Mouse (Mus musculus): ENCODE measurements around the gene Gpr65. TPM values are rescaled to one million over a fixed set of nuclear protein-coding genes. Genes with fewer than 3 reads are reported as not detected.

Gpr65 gene
- polyA plus RNA-seq, 1 experiment from 2014 or later = 1.7 TPM

- Histone ChIP-seq H3K27me3 (no peaks in the 10 kb centered on the region), H3K4me3 (peak within 1 kb of the TSS; percentile 78), H3K27ac (peak within 1 kb of the TSS; percentile 91), H3K9me3 (no peaks in the 10 kb centered on the region), H3K36me3 (no peaks in the 10 kb centered on the region), H3K9ac (peak within 1 kb of the TSS; percentile 93), H3K4me1 (peaks cover 4% of the 10 kb centered on the region; the same call in 1 of the 2 replicates), H3K4me2 (replicated peaks) (peak within 1 kb of the TSS; percentile 70)
- peak; percentile 93 for ATAC-seq (ENCODE audit: low FRiP score, low read depth)
- WGBS = under 1% methylated on average over 71 of the region's 76 CpGs
Observed at GRCm38 (mm10) chr12:98258845-98259517, 9.5 kb upstream of the Gpr65 start, which contains the start of gene Galc. Gene Galc (minus strand): TSS chr12:98259459.

DNA sequence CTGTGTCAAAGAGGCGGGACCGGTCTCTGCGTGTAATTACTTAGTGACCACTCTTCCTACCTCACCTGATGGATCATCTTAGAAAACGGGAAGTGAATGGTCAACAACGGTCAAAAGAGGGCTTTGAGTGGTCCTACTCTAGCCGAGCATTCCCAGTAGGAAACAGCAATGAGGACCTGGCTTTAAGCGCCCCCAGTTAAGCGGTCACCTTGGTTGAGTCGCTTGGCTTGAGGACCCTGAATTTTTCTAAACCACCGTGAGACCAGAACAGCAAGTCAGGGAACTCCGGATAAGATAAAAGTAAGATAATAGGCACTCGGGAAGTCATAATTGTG lies 8.9 kb upstream of the Gpr65 start:
- H3K27ac ChIP-seq = peak overlapping the region; percentile 91; the same call in 1 of the 2 replicates
- no peak for ATAC-seq (ENCODE audit: low FRiP score, low read depth)
- peak overlapping the region; percentile 78 for H3K4me3 ChIP-seq
- 5% methylated on average over 12 of the region's 12 CpGs for WGBS
- H3K27me3 ChIP-seq = no peaks in the 10 kb centered on the region
- no peaks in the 10 kb centered on the region for H3K36me3 ChIP-seq
- H3K4me1 ChIP-seq = peaks cover 4% of the 10 kb centered on the region; the same call in 1 of the 2 replicates
- H3K9ac ChIP-seq = peak overlapping the region; percentile 93
- peak overlapping the region; percentile 70 for H3K4me2 ChIP-seq (replicated peaks)
- no peaks in the 10 kb centered on the region for H3K9me3 ChIP-seq

DNA sequence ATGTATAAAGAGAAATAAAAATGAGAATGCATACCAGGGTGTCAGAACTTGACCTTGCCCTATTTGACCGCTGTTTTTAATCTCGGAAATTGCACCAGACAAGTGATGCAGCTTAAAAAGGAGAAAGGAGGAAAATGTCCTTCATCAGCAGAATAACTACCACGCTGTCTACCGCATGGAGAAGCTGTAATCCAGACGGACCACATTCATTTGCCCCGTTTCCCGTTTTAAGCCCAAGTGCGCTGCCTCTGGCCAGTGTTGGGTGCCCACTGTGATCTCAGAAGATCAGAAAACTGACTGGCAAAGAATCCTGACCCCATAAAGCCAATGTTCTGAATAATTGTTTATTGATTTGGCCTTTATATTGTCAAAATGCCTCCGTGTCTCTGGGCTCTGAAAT lies 2.7 kb upstream of the Gpr65 start:
- no peak overlapping the region for H3K27ac ChIP-seq
- H3K4me1 ChIP-seq = peaks cover 6% of the 10 kb centered on the region; the same call in 1 of the 2 replicates
- WGBS = 80% methylated on average over 9 of the region's 9 CpGs
- no peak overlapping the region for H3K9ac ChIP-seq
- no peaks in the 10 kb centered on the region for H3K36me3 ChIP-seq
- H3K9me3 ChIP-seq = no peaks in the 10 kb centered on the region
- no peak for ATAC-seq (ENCODE audit: low FRiP score, low read depth)
- H3K4me2 ChIP-seq (replicated peaks) = no peak overlapping the region
- no peaks in the 10 kb centered on the region for H3K27me3 ChIP-seq
- H3K4me3 ChIP-seq = no peak overlapping the region

DNA sequence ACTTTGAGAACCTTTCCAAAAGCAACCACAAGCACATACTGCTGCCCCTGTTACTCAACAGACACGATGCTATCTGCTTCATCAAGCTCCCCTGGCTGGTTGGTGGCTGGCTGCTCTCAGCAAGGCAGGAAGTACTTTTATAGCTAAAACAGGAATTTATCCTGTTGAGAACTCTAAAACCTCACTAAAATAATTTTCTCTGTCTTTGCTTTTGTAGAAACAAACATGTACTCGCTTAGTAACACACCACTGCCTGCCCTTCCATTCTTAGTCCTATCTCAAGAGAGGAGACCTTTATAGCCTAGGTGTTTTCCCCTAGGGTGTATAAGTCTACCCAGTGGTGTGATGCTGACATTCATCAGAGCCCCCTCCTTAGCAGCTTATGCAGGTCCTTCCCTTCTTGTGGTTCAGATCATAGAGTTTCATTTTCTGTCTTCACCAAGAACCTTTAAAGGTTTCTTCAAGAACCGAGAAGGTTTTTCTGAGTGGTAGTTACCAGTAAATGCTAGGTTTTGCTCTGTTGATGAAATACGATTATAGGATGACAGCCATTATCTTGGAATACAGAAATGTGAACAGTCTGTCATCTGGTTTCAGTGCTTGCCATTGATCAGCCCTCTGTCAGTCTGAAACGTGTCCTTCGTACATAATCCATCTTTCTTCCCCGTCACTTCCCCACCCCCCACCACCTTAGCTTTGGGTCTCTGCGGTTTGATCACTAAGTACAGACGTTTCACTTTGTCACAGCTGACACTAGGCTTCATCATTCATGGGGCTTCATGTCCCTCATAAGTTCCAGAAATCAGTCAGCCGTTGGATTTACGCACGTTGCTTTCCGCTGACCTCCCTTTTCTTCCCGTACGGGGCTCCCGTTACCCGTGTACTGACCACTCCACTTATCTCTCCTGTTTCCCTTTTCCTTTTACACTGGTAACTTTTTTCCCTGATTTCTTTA lies 1.6 kb downstream of the Gpr65 start:
- Histone ChIP-seq H3K36me3 (no peaks in the 10 kb centered on the region), H3K4me3 (no peak overlapping the region; the same call in 1 of the 2 replicates), H3K4me1 (peaks cover 6% of the 10 kb centered on the region; the same call in 1 of the 2 replicates), H3K27ac (no peak overlapping the region), H3K9ac (no peak overlapping the region), H3K27me3 (no peaks in the 10 kb centered on the region), H3K9me3 (no peaks in the 10 kb centered on the region), H3K4me2 (replicated peaks) (0 out of 2 replicates have a peak overlapping the region, but pooled peaks have one; percentile 32)
- WGBS = 55% methylated on average over 17 of the region's 17 CpGs
- ATAC-seq (ENCODE audit: low FRiP score, low read depth) = no peak

GRCm38 (mm10) chr12:98270810-98271566 lies 2.6 kb downstream of the Gpr65 start:
- no peaks in the 10 kb centered on the region for H3K36me3 ChIP-seq
- no peak overlapping the region for H3K4me3 ChIP-seq
- no peak overlapping the region for H3K9ac ChIP-seq
- no peaks in the 10 kb centered on the region for H3K9me3 ChIP-seq
- no peak overlapping the region for H3K27ac ChIP-seq
- no peaks in the 10 kb centered on the region for H3K27me3 ChIP-seq
- ATAC-seq (ENCODE audit: low FRiP score, low read depth) = no peak
- H3K4me2 ChIP-seq (replicated peaks) = no peak overlapping the region
- 61% methylated on average over 12 of the region's 12 CpGs for WGBS
- H3K4me1 ChIP-seq = peaks cover 6% of the 10 kb centered on the region; the same call in 1 of the 2 replicates

DNA sequence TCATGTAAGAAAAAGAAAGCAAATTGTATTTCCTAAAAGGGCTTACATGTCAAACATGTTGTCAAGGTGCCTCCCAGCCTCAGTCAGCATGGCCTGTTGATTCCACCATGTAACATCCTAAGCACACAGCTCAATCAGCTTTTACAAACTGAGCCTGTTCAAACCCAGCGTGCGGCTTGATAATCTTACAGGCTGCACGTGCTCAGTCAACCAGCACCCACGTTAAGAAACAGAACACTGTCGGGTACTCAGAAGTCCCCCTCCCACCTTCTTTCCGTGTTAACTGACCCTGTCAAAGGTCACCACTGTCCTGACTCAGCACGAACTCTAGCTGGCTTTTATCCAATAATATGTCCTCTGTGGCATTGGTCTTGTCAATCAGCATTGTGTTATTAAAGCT lies 4.0 kb downstream of the Gpr65 start:
- H3K27me3 ChIP-seq = no peaks in the 10 kb centered on the region
- H3K4me3 ChIP-seq = no peak overlapping the region
- peaks cover 6% of the 10 kb centered on the region; the same call in 1 of the 2 replicates for H3K4me1 ChIP-seq
- H3K27ac ChIP-seq = no peak overlapping the region
- ATAC-seq (ENCODE audit: low FRiP score, low read depth) = no peak
- no peak overlapping the region for H3K4me2 ChIP-seq (replicated peaks)
- H3K9me3 ChIP-seq = no peaks in the 10 kb centered on the region
- WGBS = 74% methylated on average over 7 of the region's 7 CpGs
- no peaks in the 10 kb centered on the region for H3K36me3 ChIP-seq
- no peak overlapping the region for H3K9ac ChIP-seq

- H3K27ac ChIP-seq = no peak overlapping the region
- WGBS = 32% methylated on average over 5 of the region's 5 CpGs
- no peaks in the 10 kb centered on the region for H3K36me3 ChIP-seq
- ATAC-seq (ENCODE audit: low FRiP score, low read depth) = no peak
- no peaks in the 10 kb centered on the region for H3K27me3 ChIP-seq
- 0 out of 2 replicates have a peak, but pooled peaks cover 6% of the 10 kb centered on the region for H3K4me1 ChIP-seq
- H3K9me3 ChIP-seq = no peaks in the 10 kb centered on the region
- no peak overlapping the region for H3K4me3 ChIP-seq
- no peak overlapping the region for H3K4me2 ChIP-seq (replicated peaks)
- H3K9ac ChIP-seq = no peak overlapping the region
Observed at GRCm38 (mm10) chr12:98280530-98280929, 12.1 kb downstream of the Gpr65 start.

DNA sequence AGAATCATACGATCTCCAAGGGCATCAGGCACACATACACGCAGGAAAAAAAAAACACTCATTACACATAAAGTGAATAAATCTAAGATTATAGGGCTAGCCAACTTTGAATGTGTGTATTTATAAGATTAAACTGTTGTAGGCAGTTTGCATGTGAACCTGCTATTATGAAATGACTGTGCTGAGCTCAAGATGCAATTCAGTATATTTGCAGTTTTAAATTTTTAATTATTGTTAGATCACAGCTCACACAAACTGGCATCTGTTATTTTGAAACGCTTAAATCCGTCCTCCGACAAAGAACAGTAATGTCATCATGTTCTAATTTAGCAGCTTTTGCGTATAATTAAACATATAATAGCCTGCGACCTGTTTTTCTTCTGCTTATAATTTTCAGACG lies 12.6 kb downstream of the Gpr65 start:
- Histone ChIP-seq H3K9me3 (no peaks in the 10 kb centered on the region), H3K27ac (no peak overlapping the region), H3K27me3 (no peaks in the 10 kb centered on the region), H3K36me3 (no peaks in the 10 kb centered on the region), H3K4me1 (0 out of 2 replicates have a peak, but pooled peaks cover 6% of the 10 kb centered on the region), H3K9ac (no peak overlapping the region), H3K4me3 (no peak overlapping the region), H3K4me2 (replicated peaks) (no peak overlapping the region)
- WGBS = 67% methylated on average over 8 of the region's 8 CpGs
- ATAC-seq (ENCODE audit: low FRiP score, low read depth) = no peak

GRCm38 (mm10) chr12:98282776-98283486 lies 14.5 kb downstream of the Gpr65 start:
- no peak overlapping the region for H3K4me2 ChIP-seq (replicated peaks)
- no peaks in the 10 kb centered on the region for H3K9me3 ChIP-seq
- no peaks in the 10 kb centered on the region for H3K27me3 ChIP-seq
- H3K36me3 ChIP-seq = no peaks in the 10 kb centered on the region
- no peak overlapping the region for H3K4me3 ChIP-seq
- H3K4me1 ChIP-seq = 0 out of 2 replicates have a peak, but pooled peaks cover 6% of the 10 kb centered on the region
- H3K27ac ChIP-seq = no peak overlapping the region
- ATAC-seq (ENCODE audit: low FRiP score, low read depth) = no peak
- 73% methylated on average over 14 of the region's 14 CpGs for WGBS
- no peak overlapping the region for H3K9ac ChIP-seq

- Histone ChIP-seq H3K4me2 (replicated peaks) (no peak overlapping the region), H3K4me3 (no peak overlapping the region), H3K27ac (no peak overlapping the region), H3K4me1 (0 out of 2 replicates have a peak, but pooled peaks cover 6% of the 10 kb centered on the region), H3K9me3 (no peaks in the 10 kb centered on the region), H3K36me3 (no peaks in the 10 kb centered on the region), H3K9ac (no peak overlapping the region), H3K27me3 (no peaks in the 10 kb centered on the region)
- WGBS = 64% methylated on average over 3 of the region's 3 CpGs
- ATAC-seq (ENCODE audit: low FRiP score, low read depth) = no peak
Observed at GRCm38 (mm10) chr12:98283487-98283860, 15.0 kb downstream of the Gpr65 start.

DNA sequence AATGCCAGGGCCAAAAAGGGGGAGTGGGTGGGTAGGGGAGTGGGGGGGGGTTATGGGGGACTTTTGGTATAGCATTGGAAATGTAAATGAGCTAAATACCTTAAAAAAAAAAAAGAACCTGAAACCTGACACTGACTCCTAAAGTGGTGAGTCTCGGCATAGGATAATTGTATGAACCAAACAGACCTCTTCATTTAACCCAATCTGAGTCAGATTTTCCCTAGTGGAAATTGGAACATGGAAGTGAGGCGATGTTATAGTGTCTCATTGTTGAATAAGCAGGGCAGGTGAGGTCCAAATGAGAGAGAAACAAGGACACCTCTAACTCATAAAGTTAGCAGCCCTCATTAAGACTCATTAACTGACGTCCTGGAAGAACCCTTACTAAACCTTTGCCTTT lies 16.0 kb downstream of the Gpr65 start:
- WGBS = 66% methylated on average over 3 of the region's 3 CpGs
- Histone ChIP-seq H3K4me2 (replicated peaks) (no peak overlapping the region), H3K9me3 (no peaks in the 10 kb centered on the region)

More for the DNA sequence above, 16.0 kb downstream of the Gpr65 start:
- Histone ChIP-seq H3K36me3 (no peaks in the 10 kb centered on the region), H3K4me1 (0 out of 2 replicates have a peak, but pooled peaks cover 6% of the 10 kb centered on the region), H3K27ac (no peak overlapping the region), H3K4me3 (no peak overlapping the region), H3K9ac (no peak overlapping the region), H3K27me3 (no peaks in the 10 kb centered on the region)
- no peak for ATAC-seq (ENCODE audit: low FRiP score, low read depth)
